Mouse (Mus musculus) embryonic fibroblast, embryonic 13.5 days (primary cell): Measurements from ENCODE around the gene Vrk3.

ENCODE experiments used
- CTCF ChIP-seq: IDR thresholded peaks from 2 replicates; pipeline ENCODE4 v1.5.1; 2011; ENCODE audit warnings: mild to moderate bottlenecking, control low read depth, low read length, moderate library complexity, borderline replicate concordance; ENCODE audit not compliant: insufficient read depth
- POLR2A ChIP-seq: IDR thresholded peaks from 2 replicates; pipeline ENCODE4 v1.6.1; 2011; ENCODE audit warnings: low read depth, mild to moderate bottlenecking, control low read depth, low read length, moderate library complexity

- TF ChIP-seq CTCF: no peak
- 0 out of 2 replicates have a peak, but pooled peaks have one; percentile 29 for TF ChIP-seq POLR2A
These were observed 60.7 kb downstream of the Vrk3 start for GRCm38 (mm10) chr7:44808927-44809326.
